Mouse (Mus musculus) G1E (cell line): Measurements from ENCODE around the gene Polr1e. TPM values are rescaled to one million over a fixed set of nuclear protein-coding genes. Genes with fewer than 3 reads are reported as not detected.
A peak's percentile ranks its signal among the peaks of the same experiment; 100 is the strongest.

Source experiments
- ATAC-seq: 2 replicates; pipeline ENCODE4 v1.8.0; 2016; ENCODE audit warnings: mild to moderate bottlenecking; ENCODE audit not compliant: insufficient number of reproducible peaks, poor library complexity, low FRiP score, severe bottlenecking; ENCODE audit errors: extremely low read depth
- DNase-seq: peaks from one replicate; pipeline ENCODE4 v3.0.0; 2012; ENCODE audit warnings: low spot score
- H3K27me3 ChIP-seq: 2 replicates; pipeline ENCODE4 v1.6.1; 2012; ENCODE audit warnings: mild to moderate bottlenecking, low read length, inconsistent platforms; ENCODE audit not compliant: insufficient read depth
- H3K36me3 ChIP-seq: replicated peaks from 2 replicates; pipeline ENCODE3; 2012; ENCODE audit warnings: mild to moderate bottlenecking, inconsistent platforms
- H3K4me1 ChIP-seq: 2 replicates; pipeline ENCODE4 v1.6.1; 2012; ENCODE audit warnings: low read depth, low read length, inconsistent platforms, mixed read lengths; ENCODE audit not compliant: insufficient read depth
- H3K4me3 ChIP-seq: 2 replicates; pipeline ENCODE4 v1.5.1; 2012; ENCODE audit warnings: low read depth, mild to moderate bottlenecking, inconsistent platforms, low read length, moderate library complexity, mixed read lengths
- H3K9me3 ChIP-seq: replicated peaks from 2 replicates; pipeline ENCODE4 v1.6.1; 2012; ENCODE audit warnings: inconsistent platforms
- CTCF ChIP-seq: IDR thresholded peaks from 2 replicates; pipeline ENCODE4 v1.5.1; 2012; ENCODE audit warnings: low read depth, low read length, inconsistent platforms, mixed read lengths
- GATA1 ChIP-seq: IDR thresholded peaks from 2 replicates; pipeline ENCODE4 v1.6.1; 2012; ENCODE audit warnings: borderline replicate concordance, low read length, inconsistent platforms, mixed read lengths
- GATA2 ChIP-seq: IDR thresholded peaks from 2 replicates; pipeline ENCODE4 v1.6.1; 2012; ENCODE audit warnings: low read depth, low read length, inconsistent platforms, borderline replicate concordance
- POLR2AphosphoS5 ChIP-seq: IDR thresholded peaks from 2 replicates; pipeline ENCODE4 v1.6.1; 2012; ENCODE audit warnings: low read depth, low read length, inconsistent platforms; ENCODE audit not compliant: insufficient replicate concordance
- TAL1 ChIP-seq: conservative IDR thresholded peaks from 2 replicates; pipeline ENCODE4 v1.6.1; 2012; ENCODE audit warnings: low read depth, low read length, inconsistent platforms, mixed read lengths
- polyA plus RNA-seq: library from polyadenylated mRNA; stranded (reverse); fragments of >175 nt; gene quantifications from 2 replicates; pipeline ENCODE4 v1.2.3, GENCODE M21; 2012
- total RNA-seq, 2 experiments: library from RNA; stranded (forward) in 1 of 2; stranded (reverse) in 1 of 2; fragments of 200-1000 nt in 1 of 2; fragments of >200 nt in 1 of 2; fragmentation: Nextera tagmentation in 1 of 2; gene quantifications; 2 replicates each; pipeline ENCODE4 v1.2.3; 2014 to 2017

The Polr1e gene
- total and polyA plus RNA-seq, 3 experiments: 9.2 to 31.7 (median 21.4) TPM

- Histone ChIP-seq H3K27me3 (no peaks in the 10 kb centered on the region), H3K9me3 (no peaks in the 10 kb centered on the region), H3K36me3 (peaks cover 47% of the 10 kb centered on the region), H3K4me1 (peaks cover 31% of the 10 kb centered on the region), H3K4me3 (no peak overlapping the region)
- ATAC-seq: no peak
- no peak for DNase-seq
- no peak for TF ChIP-seq TAL1
- TF ChIP-seq POLR2AphosphoS5: no peak
- no peak for TF ChIP-seq GATA1
- no peak for TF ChIP-seq GATA2
- TF ChIP-seq CTCF: no peak
Observed at GRCm38 (mm10) chr4:44998071-44998470, 20.3 kb upstream of the Polr1e start.

- no peaks in the 10 kb centered on the region for H3K27me3 ChIP-seq
- H3K4me3 ChIP-seq: no peak overlapping the region
- DNase-seq (no peak), ATAC-seq (no peak)
- no peaks in the 10 kb centered on the region for H3K9me3 ChIP-seq
- peaks cover 41% of the 10 kb centered on the region for H3K36me3 ChIP-seq
- TF ChIP-seq TAL1: no peak
- no peak for TF ChIP-seq GATA2
- no peak for TF ChIP-seq GATA1
- TF ChIP-seq CTCF: no peak
- no peak for TF ChIP-seq POLR2AphosphoS5
- peaks cover 11% of the 10 kb centered on the region for H3K4me1 ChIP-seq
Observed at GRCm38 (mm10) chr4:45000001-45000400, 18.4 kb upstream of the Polr1e start.

- no peak overlapping the region for H3K4me3 ChIP-seq
- H3K27me3 ChIP-seq: no peaks in the 10 kb centered on the region
- peaks cover 13% of the 10 kb centered on the region for H3K4me1 ChIP-seq
- no peak for DNase-seq
- ATAC-seq: no peak
- no peaks in the 10 kb centered on the region for H3K9me3 ChIP-seq
- TF ChIP-seq POLR2AphosphoS5: no peak
- TF ChIP-seq GATA1: no peak
- TF ChIP-seq TAL1: no peak
- no peak for TF ChIP-seq CTCF
- TF ChIP-seq GATA2: no peak
- H3K36me3 ChIP-seq: peaks cover 29% of the 10 kb centered on the region
Observed at GRCm38 (mm10) chr4:45005452-45005851, 12.9 kb upstream of the Polr1e start.

GRCm38 (mm10) chr4:45010806-45011415 lies 7.5 kb upstream of the Polr1e start:
- DNase-seq: no peak
- H3K4me1 ChIP-seq: peaks cover 38% of the 10 kb centered on the region
- H3K36me3 ChIP-seq: peaks cover 6% of the 10 kb centered on the region
- H3K4me3 ChIP-seq: peak overlapping the region; percentile 98
- H3K9me3 ChIP-seq: no peaks in the 10 kb centered on the region
- no peak for ATAC-seq
- no peaks in the 10 kb centered on the region for H3K27me3 ChIP-seq
- TF ChIP-seq GATA1 (no peak), CTCF (no peak), TAL1 (no peak), GATA2 (no peak), POLR2AphosphoS5 (no peak)

- ATAC-seq (no peak), DNase-seq (peak; percentile 31)
- no peaks in the 10 kb centered on the region for H3K9me3 ChIP-seq
- H3K4me1 ChIP-seq: peaks cover 43% of the 10 kb centered on the region
- no peaks in the 10 kb centered on the region for H3K27me3 ChIP-seq
- TF ChIP-seq GATA2 (no peak), GATA1 (no peak), CTCF (no peak), POLR2AphosphoS5 (no peak), TAL1 (no peak)
- H3K4me3 ChIP-seq: peak overlapping the region; percentile 98
- peaks cover 5% of the 10 kb centered on the region for H3K36me3 ChIP-seq
Observed at GRCm38 (mm10) chr4:45011581-45012104, 6.7 kb upstream of the Polr1e start.

- Histone ChIP-seq H3K36me3 (peaks cover 5% of the 10 kb centered on the region), H3K4me3 (peak within 1 kb of the TSS; percentile 98), H3K9me3 (no peaks in the 10 kb centered on the region), H3K27me3 (no peaks in the 10 kb centered on the region), H3K4me1 (peaks cover 46% of the 10 kb centered on the region)
- peak; percentile 89 for ATAC-seq
- no peak for TF ChIP-seq POLR2AphosphoS5
- TF ChIP-seq TAL1: no peak
- TF ChIP-seq GATA1: no peak
- TF ChIP-seq GATA2: no peak
- TF ChIP-seq CTCF: no peak
- peak; percentile 96 for DNase-seq
Observed at GRCm38 (mm10) chr4:45012105-45012975, 6.0 kb upstream of the Polr1e start, which contains the start of gene Zbtb5. TSS of gene Zbtb5 (minus strand) at chr4:45012412.
